Mouse (Mus musculus) megakaryocyte progenitor cell, adult 5-6 weeks (primary cell): ENCODE results near the gene Gm42517. TPM values are rescaled to one million over a fixed set of nuclear protein-coding genes. Genes with fewer than 3 reads are reported as not detected.

Source experiments
- ATAC-seq: replicated peaks from 2 replicates; pipeline ENCODE4 v1.8.0; 2016; ENCODE audit warnings: mild to moderate bottlenecking, moderate TSS enrichment, inconsistent platforms; ENCODE audit not compliant: poor library complexity
- total RNA-seq, 2 experiments: library from RNA; stranded (forward) in 1 of 2; stranded (reverse) in 1 of 2; fragments of 157-497, 149-512 nt in 1 of 2; fragments of 200-1000 nt in 1 of 2; gene quantifications; 2 replicates each; pipeline versions ENCODE4 v1.2.3 to v1.2.4; 2015 to 2017

Gm42517 gene
- total RNA-seq, 2 experiments from 2014 or later, result not detected

- ATAC-seq, result peak; percentile 70
These were observed 13.7 kb downstream of the Gm42517 start for GRCm38 (mm10) chr5:108354056-108354455.

GRCm38 (mm10) chr5:108349511-108350148 lies 18.1 kb downstream of the Gm42517 start:
- no peak for ATAC-seq

- ATAC-seq, result no peak
These were observed 19.9 kb downstream of the Gm42517 start for GRCm38 (mm10) chr5:108347843-108348242.

GRCm38 (mm10) chr5:108345313-108346071 lies 22.2 kb downstream of the Gm42517 start:
- peak; percentile 94 for ATAC-seq

- ATAC-seq, result no peak
These were observed 24.0 kb downstream of the Gm42517 start for GRCm38 (mm10) chr5:108343680-108344170.

GRCm38 (mm10) chr5:108338049-108338448 lies 29.7 kb downstream of the Gm42517 start:
- no peak for ATAC-seq

GRCm38 (mm10) chr5:108337385-108337784 lies 30.3 kb downstream of the Gm42517 start:
- peak; percentile 84 for ATAC-seq

GRCm38 (mm10) chr5:108331051-108331450 lies 36.7 kb downstream of the Gm42517 start:
- no peak for ATAC-seq

Other genes with a start within 250 kb of the Gm42517 start
- 97.4 and 121 TPM in 2 replicates for gene Tmed5, start 235.3 kb downstream of the Gm42517 start, total RNA-seq (2015)
- 91.9 and 98.3 TPM in 2 replicates for gene Tmed5, start 235.3 kb downstream of the Gm42517 start, total RNA-seq (2017)
- gene Ccdc18, start 235.0 kb downstream of the Gm42517 start, total RNA-seq (2015), result 14.4 and 15.7 TPM in 2 replicates
- 20.0 and 27.7 TPM in 2 replicates for gene Ccdc18, start 235.0 kb downstream of the Gm42517 start, total RNA-seq (2017)
- 82.6 and 102 TPM in 2 replicates for gene Dr1, start 99.0 kb downstream of the Gm42517 start, total RNA-seq (2015)
- gene Dr1, start 99.0 kb downstream of the Gm42517 start, total RNA-seq (2017), result 67.8 and 73.8 TPM in 2 replicates
- gene Pigg, start 55.3 kb downstream of the Gm42517 start, total RNA-seq (2015), result 4.2 and 4.8 TPM in 2 replicates
- gene Pigg, start 55.3 kb downstream of the Gm42517 start, total RNA-seq (2017), result 6.6 and 8.4 TPM in 2 replicates
- not detected in 2 replicates for gene Pde6b, start 20.5 kb upstream of the Gm42517 start, total RNA-seq (2015)
- not detected in 2 replicates for gene Pde6b, start 20.5 kb upstream of the Gm42517 start, total RNA-seq (2017)
- 245 and 275 TPM in 2 replicates for gene Atp5k, start 66.5 kb upstream of the Gm42517 start, total RNA-seq (2015)
- 222 and 254 TPM in 2 replicates for gene Atp5k, start 66.5 kb upstream of the Gm42517 start, total RNA-seq (2017)
- 0.59 and 1.6 TPM in 2 replicates for gene Mfsd7a, start 81.0 kb upstream of the Gm42517 start, total RNA-seq (2015)
- 1.1 and 1.2 TPM in 2 replicates for gene Mfsd7a, start 81.0 kb upstream of the Gm42517 start, total RNA-seq (2017)
- gene Pcgf3, start 93.3 kb upstream of the Gm42517 start, total RNA-seq (2015), result 15.8 and 21.1 TPM in 2 replicates
- gene Pcgf3, start 93.3 kb upstream of the Gm42517 start, total RNA-seq (2017), result 7.6 and 10.6 TPM in 2 replicates
- 0.07 TPM in 1 of 2 replicates, not detected in the other for gene Cplx1, start 182.1 kb upstream of the Gm42517 start, total RNA-seq (2015)
- gene Cplx1, start 182.1 kb upstream of the Gm42517 start, total RNA-seq (2017), result not detected in 2 replicates